In genomic region chr9:63702502-63703013, GRCm38 (mm10) we compare ENCODE assay signal across 8 mouse cellular contexts. TPM values are rescaled to one million over a fixed set of nuclear protein-coding genes. Genes with fewer than 3 reads are reported as not detected.
DNase-seq lines count a peak whose midpoint lies in the region; ATAC-seq lines count a peak whose summit lies in the region.

No protein-coding gene starts in this region.

- DNase-seq in kidney, adult 8-10 months = no peak
- peak; percentile 91 for DNase-seq in 3T3-L1 (ENCODE audit: low read depth, low spot score)
- peak; percentile 51 for DNase-seq in brain, adult 2 months (ENCODE audit: low read depth, low spot score)
- peak; percentile 45 for DNase-seq in heart, postnatal 4 days
- DNase-seq in yolk sac, embryonic 10.5 days (ENCODE audit: low spot score) = no peak
- DNase-seq in c-Kit-positive CD71-positive TER-119-positive erythroid progenitor cells, embryonic 14.5 days (ENCODE audit: low spot score) = no peak

- no peak overlapping the region for H3K4me3 ChIP-seq in kidney, embryonic 14.5 days (ENCODE audit: low read length)

- H3K36me3 ChIP-seq in kidney, embryonic 14.5 days (ENCODE audit: control insufficient read depth, insufficient read depth, low read length) = no peaks in the 10 kb centered on the region; the same call in 1 of the 2 replicates

- H3K27ac ChIP-seq in kidney, embryonic 14.5 days (ENCODE audit: low read depth, low read length) = peak overlapping the region; percentile 53; the same call in 1 of the 2 replicates

- no peaks in the 10 kb centered on the region for H3K9me3 ChIP-seq in kidney, embryonic 14.5 days (ENCODE audit: control insufficient read depth, low read length)

- no peak overlapping the region for H3K9ac ChIP-seq in kidney, embryonic 14.5 days (ENCODE audit: low read depth, low read length)

- peak overlapping the region; percentile 13; the same call in 1 of the 2 replicates for H3K4me2 ChIP-seq in kidney, embryonic 14.5 days (replicated peaks; ENCODE audit: low read depth, low read length)

- no peaks in the 10 kb centered on the region for H3K27me3 ChIP-seq in kidney, embryonic 14.5 days (ENCODE audit: control insufficient read depth, insufficient read depth, low read length)

- H3K4me1 ChIP-seq in kidney, embryonic 14.5 days (ENCODE audit: control insufficient read depth, insufficient read depth, low read length) = peaks cover 63% of the 10 kb centered on the region

- 9% methylated on average over 16 of the region's 16 CpGs for WGBS in kidney, embryonic 14.5 days

- ATAC-seq in kidney, embryonic 14.5 days (ENCODE audit: low FRiP score, low TSS enrichment) = peak; percentile 65; the same call in 1 of the 2 replicates
- ATAC-seq in erythroid progenitor cell, adult 5-6 weeks (replicated peaks; ENCODE audit: low FRiP score, poor library complexity, severe bottlenecking) = no peak

RNA-seq across cellular contexts. Expression of gene Smad3, which starts 55.2 kb away (rescaled TPM):
- 17.6 and 21.2 TPM in 2 replicates for polyA plus RNA-seq in kidney, embryonic 14.5 days (2014; fragmentation: Nextera tagmentation; extraction: Ambion mirVana)
- 10 to 100 TPM; 20.7 to 20.9 TPM for total RNA-seq in heart, postnatal 4 days (2021)
- 4.7 and 5.0 TPM in 2 replicates for total RNA-seq in erythroid progenitor cell, adult 5-6 weeks (2015; ENCODE audit: low replicate concordance)
- 2.6 and 13.2 TPM in 2 replicates for total RNA-seq in erythroid progenitor cell, adult 5-6 weeks (2017; ENCODE audit: low replicate concordance)

Comparison
In these comparisons a context has a peak if more than half of its experiments do, and no peak if none do; other contexts are left out.
1. DNase-seq: peak in 3T3-L1 (single experiment), brain, adult 2 months (single experiment) and heart, postnatal 4 days (single experiment); none in kidney, adult 8-10 months (0 of 2), yolk sac, embryonic 10.5 days (single experiment) and c-Kit-positive CD71-positive TER-119-positive erythroid progenitor cells, embryonic 14.5 days (single experiment).